Mouse (Mus musculus) brain, adult 2 months (tissue): ENCODE measurements around the gene Slc4a10.
"Not testable (repeated sequence)": the region's sequence is repeated elsewhere in the genome, so short reads cannot be mapped to it uniquely, and the experiment has no call there.

Source experiments
- DNase-seq: peaks from one replicate; pipeline ENCODE4 v3.0.0; 2011; ENCODE audit warnings: low read depth, low spot score

Slc4a10 gene

GRCm38 (mm10) chr2:62046421-62046845 is at the start of gene Slc4a10:
Gene Slc4a10, plus strand, starts transcription at chr2:62046462.
- DNase-seq = peak; percentile 93

GRCm38 (mm10) chr2:62001251-62001650 is 45.0 kb upstream of the Slc4a10 start:
- DNase-seq = not testable (repeated sequence)

GRCm38 (mm10) chr2:62018209-62018608 is 28.1 kb upstream of the Slc4a10 start:
- DNase-seq = no peak

- no peak for DNase-seq
Measured at GRCm38 (mm10) chr2:62046861-62047503, 720 bp downstream of the Slc4a10 start.

GRCm38 (mm10) chr2:62047504-62048005 is 1.3 kb downstream of the Slc4a10 start:
- peak; percentile 97 for DNase-seq

GRCm38 (mm10) chr2:62048116-62048515 is 1.9 kb downstream of the Slc4a10 start:
- DNase-seq = peak; percentile 42

GRCm38 (mm10) chr2:62076512-62076911 is 30.2 kb downstream of the Slc4a10 start:
- no peak for DNase-seq

- peak; percentile 53 for DNase-seq
Measured at GRCm38 (mm10) chr2:62087566-62087965, 41.3 kb downstream of the Slc4a10 start.

GRCm38 (mm10) chr2:62088715-62089114 is 42.5 kb downstream of the Slc4a10 start:
- peak; percentile 39 for DNase-seq

GRCm38 (mm10) chr2:62089208-62089607 is 42.9 kb downstream of the Slc4a10 start:
- DNase-seq = no peak

- no peak for DNase-seq
Measured at GRCm38 (mm10) chr2:62100526-62100925, 54.3 kb downstream of the Slc4a10 start.

GRCm38 (mm10) chr2:62115346-62115745 is 69.1 kb downstream of the Slc4a10 start:
- DNase-seq = peak; percentile 91

GRCm38 (mm10) chr2:62129975-62130374 is 83.7 kb downstream of the Slc4a10 start:
- DNase-seq = peak; percentile 59

GRCm38 (mm10) chr2:62134911-62135310 is 88.6 kb downstream of the Slc4a10 start:
- peak; percentile 54 for DNase-seq

- DNase-seq = peak; percentile 76
Measured at GRCm38 (mm10) chr2:62147636-62148035, 101.4 kb downstream of the Slc4a10 start.

GRCm38 (mm10) chr2:62149421-62149820 is 103.2 kb downstream of the Slc4a10 start:
- peak; percentile 66 for DNase-seq

- peak; percentile 72 for DNase-seq
Measured at GRCm38 (mm10) chr2:62150830-62151229, 104.6 kb downstream of the Slc4a10 start.

GRCm38 (mm10) chr2:62210109-62210508 is 163.8 kb downstream of the Slc4a10 start:
- no peak for DNase-seq

- DNase-seq = no peak
Measured at GRCm38 (mm10) chr2:62211106-62211505, 164.8 kb downstream of the Slc4a10 start.

GRCm38 (mm10) chr2:62227563-62227962 is 181.3 kb downstream of the Slc4a10 start:
- no peak for DNase-seq

- DNase-seq = peak; percentile 37
Measured at GRCm38 (mm10) chr2:62231271-62231670, 185.0 kb downstream of the Slc4a10 start.

GRCm38 (mm10) chr2:62244167-62244566 is 197.9 kb downstream of the Slc4a10 start:
- DNase-seq = no peak

- no peak for DNase-seq
Measured at GRCm38 (mm10) chr2:62268467-62268866, 222.2 kb downstream of the Slc4a10 start.
